Mouse (Mus musculus) urinary bladder, postnatal 25 days (tissue): ENCODE results near the gene Rtn3.

Experiments
- DNase-seq: peaks from one replicate; pipeline ENCODE4 v3.0.0; 2022; ENCODE audit warnings: low spot score

Rtn3 gene

DNA sequence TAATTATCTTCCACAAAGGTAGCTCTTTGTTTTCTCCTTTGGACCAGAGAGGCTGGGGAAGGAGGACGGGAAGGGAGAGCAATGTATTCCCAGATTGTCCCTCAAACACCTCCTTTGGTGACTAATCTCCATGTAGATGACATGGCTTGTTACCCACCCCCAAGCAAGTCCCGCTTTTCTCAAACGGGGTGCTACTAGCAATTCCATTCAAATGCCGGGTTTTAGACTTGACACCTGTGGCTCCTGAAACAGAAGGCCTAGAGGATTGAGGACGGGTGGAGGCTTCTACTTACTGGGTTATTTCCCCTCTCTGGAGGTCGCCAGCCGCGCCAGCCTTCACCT, 101.2 kb downstream of the Rtn3 start:
- DNase-seq = no peak

DNA sequence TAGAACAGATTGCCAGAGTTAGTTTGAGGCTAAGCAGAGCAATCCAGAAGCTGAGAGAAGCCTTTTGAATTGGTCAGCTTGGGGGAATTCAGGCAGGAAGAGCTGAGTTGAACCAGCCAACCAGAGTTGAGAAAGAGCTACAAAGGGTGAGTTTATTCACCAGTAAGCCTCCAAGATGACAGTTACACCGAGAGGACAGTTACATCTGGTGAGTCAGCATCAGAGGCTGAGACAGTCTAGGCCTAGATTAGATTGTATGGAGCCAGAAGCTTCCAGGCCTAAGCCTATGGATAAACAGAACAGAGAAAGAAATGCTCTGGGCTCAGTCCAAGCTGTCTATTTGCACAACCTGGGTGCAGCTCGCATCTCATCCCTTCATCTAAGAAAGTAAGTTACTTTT, 105.4 kb downstream of the Rtn3 start:
- no peak for DNase-seq
